Mouse (Mus musculus) ES-E14 (cell line): ENCODE data around the gene Nipbl. TPM values are rescaled to one million over a fixed set of nuclear protein-coding genes. Genes with fewer than 3 reads are reported as not detected.

Source experiments
- DNase-seq: peaks from one replicate; pipeline ENCODE4 v3.0.0-alpha.2; 2013; ENCODE audit warnings: low read depth, low spot score
- H3K27ac ChIP-seq: 2 replicates; pipeline ENCODE4 v1.5.1; 2012; ENCODE audit warnings: low read depth, mild to moderate bottlenecking, low read length, moderate library complexity, mixed read lengths; ENCODE audit not compliant: poor library complexity, insufficient read depth, severe bottlenecking
- H3K36me3 ChIP-seq: 2 replicates; pipeline ENCODE4 v1.6.1; 2012; ENCODE audit warnings: mild to moderate bottlenecking, low read length, moderate library complexity, mixed read lengths; ENCODE audit not compliant: control insufficient read depth, poor library complexity, insufficient read depth, severe bottlenecking
- H3K4me1 ChIP-seq, 2 experiments: fragments of 150-350 bp in 1 of 2; sonication (generic) in 1 of 2; 2 replicates each; pipeline ENCODE4 v1.6.1; 2012; ENCODE audit warnings: low read length in 2 of 2, mild to moderate bottlenecking in 1 of 2, mixed read lengths in 1 of 2; ENCODE audit not compliant: control insufficient read depth in 2 of 2, insufficient read depth in 2 of 2, poor library complexity in 1 of 2
- H3K4me3 ChIP-seq, 2 experiments: fragments of 150-350 bp in 1 of 2; sonication (generic) in 1 of 2; 2 replicates each; pipeline ENCODE4 v1.5.1; 2012; ENCODE audit warnings: low read length in 2 of 2, low read depth in 1 of 2, mild to moderate bottlenecking in 1 of 2, mixed read lengths in 1 of 2; ENCODE audit not compliant: insufficient read depth in 1 of 2, poor library complexity in 1 of 2, severe bottlenecking in 1 of 2
- H3K9ac ChIP-seq: 2 replicates; pipeline ENCODE4 v1.6.1; 2012; ENCODE audit warnings: low read depth, mild to moderate bottlenecking, low read length, mixed read lengths; ENCODE audit not compliant: poor library complexity, insufficient read depth, severe bottlenecking
- H3K9me3 ChIP-seq: fragments of 150-350 bp; sonication (generic); 2 replicates; pipeline ENCODE4 v1.6.1; 2012; ENCODE audit warnings: low read depth, mild to moderate bottlenecking, low read length; ENCODE audit not compliant: control insufficient read depth, insufficient read depth
- CHD2 ChIP-seq: IDR thresholded peaks from 2 replicates; pipeline ENCODE4 v1.6.1; 2014; ENCODE audit warnings: mild to moderate bottlenecking, low read depth, low read length, inconsistent platforms
- HCFC1 ChIP-seq: IDR thresholded peaks from 2 replicates; pipeline ENCODE4 v1.6.1; 2012; ENCODE audit warnings: low read length, inconsistent platforms, borderline replicate concordance; ENCODE audit not compliant: insufficient read depth
- MAFK ChIP-seq: IDR thresholded peaks from 2 replicates; pipeline ENCODE4 v1.6.1; 2014; ENCODE audit warnings: mild to moderate bottlenecking, low read depth, low read length, inconsistent platforms; ENCODE audit not compliant: insufficient read depth
- ZC3H11A ChIP-seq: IDR thresholded peaks from 2 replicates; pipeline ENCODE4 v1.6.1; 2012; ENCODE audit warnings: low read depth, mild to moderate bottlenecking, inconsistent platforms, low read length, borderline replicate concordance
- ZNF384 ChIP-seq: IDR thresholded peaks from 2 replicates; pipeline ENCODE4 v1.6.1; 2012; ENCODE audit warnings: low read depth, low read length, inconsistent platforms
- in situ Hi-C, 2 experiments: fragments of 600-800 bp; cut with MboI; formaldehyde crosslinking; loops; one replicate each; pipeline ENCODE4 v1.15.1; 2025; ENCODE audit warnings: low sequenced_read_pairs in 2 of 2, inconsistent platforms in 1 of 2; ENCODE audit not compliant: unreplicated experiment in 2 of 2
- total RNA-seq: library from RNA; depleted of rRNA; stranded (reverse); fragments of 300-350 nt; gene quantifications from 2 replicates; pipeline ENCODE4 v1.2.3, GENCODE M21; 2012; rRNA removed

The Nipbl gene
- 33.6 and 35.1 TPM in 2 replicates for total RNA-seq

- Histone ChIP-seq H3K36me3 (no peaks in the 10 kb centered on the region), H3K9ac (peak within 1 kb of the TSS; percentile 94), H3K4me1 (peaks cover 0 to 6% of the 10 kb centered on the region in 2 experiments; a peak in 3 of 4 replicates), H3K4me3 (peak within 1 kb of the TSS; percentile 99 to 100), H3K9me3 (no peaks in the 10 kb centered on the region), H3K27ac (peak within 1 kb of the TSS; percentile 95)
- peak; percentile 73 for DNase-seq
- in situ Hi-C loops, result no loop called here
- no peak for TF ChIP-seq MAFK
- 0 out of 2 replicates have a peak, but pooled peaks have one; percentile 16 for TF ChIP-seq HCFC1
These were observed at the start of gene Nipbl for GRCm38 (mm10) chr15:8443926-8444889. Gene Nipbl (minus strand): TSS chr15:8444463.

GRCm38 (mm10) chr15:8485261-8485660 is 41.0 kb upstream of the Nipbl start:
- Histone ChIP-seq H3K4me3 (no peak overlapping the region), H3K9me3 (no peaks in the 10 kb centered on the region), H3K9ac (no peak overlapping the region), H3K27ac (no peak overlapping the region), H3K4me1 (no peaks in the 10 kb centered on the region), H3K36me3 (no peaks in the 10 kb centered on the region)
- TF ChIP-seq CHD2 (no peak), ZNF384 (no peak), ZC3H11A (no peak), MAFK (no peak), HCFC1 (no peak)
- no peak for DNase-seq
- in situ Hi-C loops, result no loop called here

- H3K9ac ChIP-seq, result no peak overlapping the region
- H3K4me1 ChIP-seq, result peaks cover 0 to 2% of the 10 kb centered on the region in 2 experiments; a peak in 1 of 4 replicates
- H3K9me3 ChIP-seq, result no peaks in the 10 kb centered on the region
- no peak for DNase-seq
- no peak overlapping the region for H3K27ac ChIP-seq
- in situ Hi-C loops, result no loop called here
- TF ChIP-seq ZNF384 (no peak), CHD2 (no peak), MAFK (no peak), HCFC1 (no peak), ZC3H11A (no peak)
- H3K4me3 ChIP-seq, result no peak overlapping the region
- H3K36me3 ChIP-seq, result no peaks in the 10 kb centered on the region
These were observed 24.8 kb upstream of the Nipbl start for GRCm38 (mm10) chr15:8469006-8469575.

GRCm38 (mm10) chr15:8463521-8463920 is 19.3 kb upstream of the Nipbl start:
- H3K9ac ChIP-seq, result no peak overlapping the region
- no peak overlapping the region for H3K27ac ChIP-seq
- TF ChIP-seq CHD2 (no peak), ZNF384 (no peak), HCFC1 (no peak), MAFK (no peak)
- in situ Hi-C loops, result no loop called here
- H3K4me3 ChIP-seq, result no peak overlapping the region
- DNase-seq, result no peak
- H3K4me1 ChIP-seq, result peaks cover 0 to 2% of the 10 kb centered on the region in 2 experiments; a peak in 1 of 4 replicates
- H3K9me3 ChIP-seq, result no peaks in the 10 kb centered on the region
- no peaks in the 10 kb centered on the region for H3K36me3 ChIP-seq
